Mouse (Mus musculus) lung, adult 2 months (tissue): Measurements from ENCODE around the gene Efs. TPM values are rescaled to one million over a fixed set of nuclear protein-coding genes. Genes with fewer than 3 reads are reported as not detected.

ENCODE experiments used
- DNase-seq: peaks from one replicate; pipeline ENCODE4 v3.0.0; 2022
- H3K4me1 ChIP-seq: fragments of 200-500 bp; 2 replicates; pipeline ENCODE4 v1.6.1; 2011; ENCODE audit warnings: low read length; ENCODE audit not compliant: control insufficient read depth, insufficient read depth
- H3K4me3 ChIP-seq: fragments of 200-500 bp; replicated peaks from 2 replicates; pipeline ENCODE3; 2011; ENCODE audit warnings: low read depth, mild to moderate bottlenecking, control low read depth, low read length; ENCODE audit errors: extremely low read depth
- CTCF ChIP-seq: fragments of 200-500 bp; IDR thresholded peaks from 2 replicates; pipeline ENCODE4 v1.5.1; 2011; ENCODE audit warnings: mild to moderate bottlenecking, low read length, control low read depth; ENCODE audit not compliant: insufficient read depth
- POLR2A ChIP-seq: fragments of 200-500 bp; IDR thresholded peaks from 2 replicates; pipeline ENCODE4 v1.6.1; 2011; ENCODE audit warnings: low read depth, mild to moderate bottlenecking, control low read depth, low read length, borderline replicate concordance; ENCODE audit errors: extremely low read depth
- WGBS: fragments of 180-500 bp; shearing (Covaris S2); methylation state at CpG from one replicate; pipeline ENCODE4 v1.1.7; 2018; 5-methylcytosine and 5-hydroxymethylcytosine counted together
- polyA plus RNA-seq: library from polyadenylated mRNA; depleted of rRNA; stranded (reverse); fragments of >200 nt; gene quantifications from 2 replicates; pipeline ENCODE4 v1.2.3, GENCODE M21; 2012; rRNA removed

Gene Efs
- polyA plus RNA-seq, 1 experiment = 16.3 TPM

DNA sequence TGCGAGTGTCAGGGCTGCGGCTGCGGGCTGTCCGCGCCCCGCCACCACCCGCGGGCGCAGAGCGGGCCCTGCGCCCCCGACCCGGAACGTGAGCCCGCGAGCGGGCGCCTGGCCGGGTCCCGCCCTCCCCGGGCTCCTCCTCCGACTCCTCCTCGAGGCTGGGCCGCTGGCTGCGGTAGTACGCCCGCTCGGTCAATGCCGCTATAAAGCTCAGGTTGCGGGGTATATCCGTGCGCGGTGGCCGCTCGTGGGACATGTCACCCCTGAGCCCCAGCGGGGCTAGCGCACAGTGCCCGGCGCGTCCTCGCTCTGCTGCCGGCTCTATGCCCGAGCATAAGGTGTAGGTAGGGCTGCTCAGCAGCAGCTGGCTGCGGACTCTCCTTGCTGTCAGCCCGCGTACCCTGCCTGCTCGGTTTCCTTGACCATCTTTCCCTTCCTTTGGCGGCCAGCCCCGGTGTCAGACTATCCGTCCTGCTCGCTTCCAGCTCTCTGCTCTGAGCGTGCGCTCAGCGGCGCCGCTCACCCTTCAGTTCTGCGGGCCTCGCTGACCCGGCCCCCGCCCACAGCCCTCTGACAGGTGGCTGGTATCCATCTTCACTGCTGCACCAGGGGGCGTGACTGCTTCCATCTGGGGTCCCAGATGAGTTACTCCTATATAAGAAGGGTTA, 48.7 kb downstream of the Efs start, which contains the start of gene Ppp1r3e:
Ppp1r3e (minus strand) TSS at position 503 of the 668 bp plus-strand sequence.
- H3K4me3 ChIP-seq = peak within 1 kb of the TSS; percentile 77
- no peak for TF ChIP-seq CTCF
- no peak for TF ChIP-seq POLR2A
- H3K4me1 ChIP-seq = peaks cover 3% of the 10 kb centered on the region; the same call in 1 of the 2 replicates
- DNase-seq = peak; percentile 77
- under 1% methylated on average over 61 of the region's 61 CpGs for WGBS

DNA sequence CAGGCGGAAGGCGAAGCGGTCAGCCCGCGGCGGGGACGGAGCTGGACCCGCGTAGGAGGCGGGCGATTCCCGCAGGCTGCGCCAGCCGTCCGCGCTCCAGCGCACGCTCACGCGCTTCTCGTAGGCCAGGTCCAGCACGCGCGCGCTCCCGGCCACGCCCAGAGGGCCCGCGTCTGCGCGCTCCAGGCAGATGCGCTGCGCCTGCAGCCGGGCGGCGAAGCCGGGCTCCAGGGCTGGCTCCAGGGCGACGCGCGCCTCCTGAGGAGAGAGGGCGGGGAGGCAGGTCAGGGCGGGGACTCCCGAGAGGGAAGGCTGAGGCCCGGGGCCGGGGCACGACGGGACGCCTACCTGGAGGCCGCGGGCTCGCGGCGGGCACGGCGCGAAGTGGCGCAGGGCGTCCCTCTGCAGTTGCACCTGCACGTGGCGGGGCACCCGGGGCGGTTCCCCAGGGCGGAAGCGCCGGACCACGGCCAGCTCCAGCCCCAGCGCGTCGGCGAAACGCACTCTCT, 49.3 kb downstream of the Efs start:
- peak overlapping the region; percentile 77 for H3K4me3 ChIP-seq
- no peak for TF ChIP-seq CTCF
- peak; percentile 61; the same call in 1 of the 2 replicates for TF ChIP-seq POLR2A
- H3K4me1 ChIP-seq = peaks cover 3% of the 10 kb centered on the region; the same call in 1 of the 2 replicates
- under 1% methylated on average over 61 of the region's 72 CpGs for WGBS
- DNase-seq = peak; percentile 88

- TF ChIP-seq POLR2A (no peak), CTCF (no peak)
- DNase-seq = peak; percentile 29
- Histone ChIP-seq H3K4me3 (peak overlapping the region; percentile 77), H3K4me1 (peaks cover 3% of the 10 kb centered on the region; the same call in 1 of the 2 replicates)
- 4% methylated on average over 36 of the region's 36 CpGs for whole genome bisulfite sequencing
Measured at GRCm38 (mm10) chr14:54875844-54876538, 49.9 kb downstream of the Efs start.

- Histone ChIP-seq H3K4me3 (no peak overlapping the region), H3K4me1 (peaks cover 3% of the 10 kb centered on the region; the same call in 1 of the 2 replicates)
- TF ChIP-seq CTCF = no peak
- no peak for TF ChIP-seq POLR2A
- DNase-seq = no peak
- 84% methylated on average over 3 of the region's 3 CpGs for WGBS
Measured at GRCm38 (mm10) chr14:54874165-54874564, 51.8 kb downstream of the Efs start.

- 89% methylated on average over 5 of the region's 5 CpGs for WGBS
- no peak for DNase-seq
- Histone ChIP-seq H3K4me3 (no peak within 1 kb of the TSS), H3K4me1 (peaks cover 2% of the 10 kb centered on the region; the same call in 1 of the 2 replicates)
- TF ChIP-seq POLR2A (no peak), CTCF (no peak)
Measured at GRCm38 (mm10) chr14:54870861-54871260, 55.1 kb downstream of the Efs start, which contains the start of gene Homez. TSS of gene Homez (minus strand) at chr14:54870961.

DNA sequence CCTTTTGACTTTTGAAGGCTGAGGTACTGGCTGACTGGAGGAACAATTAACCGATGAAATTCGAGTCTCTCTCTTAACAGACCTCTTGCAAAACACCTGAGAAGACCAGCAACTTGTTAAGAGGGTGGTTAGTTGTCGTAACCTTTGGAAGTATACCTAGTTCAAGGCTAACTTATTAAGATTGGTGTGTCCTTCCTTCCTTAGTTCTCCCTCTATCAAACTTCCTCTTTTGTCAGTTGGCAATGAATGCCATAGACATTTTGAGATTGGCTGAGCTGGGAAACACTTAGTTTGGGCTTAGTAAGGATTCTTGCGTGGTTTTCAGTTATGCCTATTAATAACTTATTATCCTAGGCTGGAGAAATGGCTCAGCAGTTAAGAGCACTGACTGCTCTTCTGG, 57.9 kb downstream of the Efs start:
- TF ChIP-seq POLR2A (no peak), CTCF (no peak)
- no peak for DNase-seq
- WGBS = 71% methylated on average over 4 of the region's 4 CpGs
- H3K4me3 ChIP-seq = no peak overlapping the region
- no peaks in the 10 kb centered on the region; the same call in 1 of the 2 replicates for H3K4me1 ChIP-seq

GRCm38 (mm10) chr14:54866936-54867335, 59.0 kb downstream of the Efs start:
- no peaks in the 10 kb centered on the region; the same call in 1 of the 2 replicates for H3K4me1 ChIP-seq
- no peak for DNase-seq
- no peak overlapping the region for H3K4me3 ChIP-seq
- 61% methylated on average over 5 of the region's 5 CpGs for WGBS
- TF ChIP-seq CTCF (peak; percentile 38), POLR2A (no peak)

Other genes starting within 250 kb of the Efs start
- gene 1700123O20Rik, start 239.9 kb downstream of the Efs start, polyA plus RNA-seq = 49.8 and 50.5 TPM in 2 replicates
- 100 and 121 TPM in 2 replicates for gene Acin1, start 239.2 kb downstream of the Efs start, polyA plus RNA-seq
- 0.43 and 0.56 TPM in 2 replicates for gene Gm29776, start 227.3 kb downstream of the Efs start, polyA plus RNA-seq
- 0.57 and 1.1 TPM in 2 replicates for gene Cebpe, start 214.0 kb downstream of the Efs start, polyA plus RNA-seq
- 2.9 and 4.0 TPM in 2 replicates for gene Slc7a8, start 144.2 kb downstream of the Efs start, polyA plus RNA-seq
- not detected in 2 replicates for gene Rnf212b, start 112.0 kb downstream of the Efs start, polyA plus RNA-seq
- gene Homez, start 55.2 kb downstream of the Efs start, polyA plus RNA-seq = 3.3 and 5.3 TPM in 2 replicates
- gene Ppp1r3e, start 48.6 kb downstream of the Efs start, polyA plus RNA-seq = 17.8 and 24.4 TPM in 2 replicates
- 69.3 and 70.1 TPM in 2 replicates for gene Bcl2l2, start 42.7 kb downstream of the Efs start, polyA plus RNA-seq
- gene Gm20521, start 42.7 kb downstream of the Efs start, polyA plus RNA-seq = 6.8 TPM in 1 of 2 replicates, not detected in the other
- 77.5 and 112 TPM in 2 replicates for gene Pabpn1, start 33.6 kb downstream of the Efs start, polyA plus RNA-seq
- gene Slc22a17, start 13.0 kb downstream of the Efs start, polyA plus RNA-seq = 61.8 and 63.8 TPM in 2 replicates
- not detected in 2 replicates for gene Il25, start 6.6 kb upstream of the Efs start, polyA plus RNA-seq
- gene Cmtm5, start 10.1 kb upstream of the Efs start, polyA plus RNA-seq = 0.69 and 2.2 TPM in 2 replicates
- gene Myh6, start 40.8 kb upstream of the Efs start, polyA plus RNA-seq = 82.5 and 128 TPM in 2 replicates
- not detected in 2 replicates for gene Gm17428, start 50.8 kb upstream of the Efs start, polyA plus RNA-seq
- 8.0 and 13.3 TPM in 2 replicates for gene Myh7, start 68.5 kb upstream of the Efs start, polyA plus RNA-seq
- gene Ngdn, start 89.3 kb upstream of the Efs start, polyA plus RNA-seq = 12.7 and 17.0 TPM in 2 replicates
- gene Zfhx2, start 166.2 kb upstream of the Efs start, polyA plus RNA-seq = 1.7 and 2.3 TPM in 2 replicates
- 5.2 and 9.2 TPM in 2 replicates for gene Thtpa, start 168.7 kb upstream of the Efs start, polyA plus RNA-seq
- 23.8 and 30.8 TPM in 2 replicates for gene Ap1g2, start 180.5 kb upstream of the Efs start, polyA plus RNA-seq
- gene Jph4, start 190.8 kb upstream of the Efs start, polyA plus RNA-seq = 0.32 and 0.43 TPM in 2 replicates